Mouse (Mus musculus): Measurements from ENCODE around the gene Nxpe4.

The Nxpe4 gene

DNA sequence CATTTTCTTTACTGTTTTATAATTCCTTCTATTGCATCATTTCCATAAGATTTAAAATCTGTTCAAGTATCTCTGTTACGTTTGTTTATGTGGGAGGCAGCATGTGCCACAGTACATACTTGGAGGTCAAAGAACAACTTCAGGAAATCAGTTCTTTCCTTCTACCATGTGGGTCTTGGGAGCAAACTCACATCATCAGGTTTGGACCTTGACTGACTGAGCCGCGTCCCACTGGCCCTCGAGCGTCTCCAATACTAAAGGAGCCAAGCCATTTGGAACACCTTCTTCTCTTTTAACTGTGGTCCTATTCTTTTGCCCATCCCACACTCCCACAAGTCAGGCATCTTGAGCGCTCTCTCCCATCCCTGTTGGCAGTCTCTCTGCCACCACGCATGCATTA lies 167.8 kb downstream of the Nxpe4 start:
- DNase-seq (ENCODE audit: low spot score), result no peak

DNA sequence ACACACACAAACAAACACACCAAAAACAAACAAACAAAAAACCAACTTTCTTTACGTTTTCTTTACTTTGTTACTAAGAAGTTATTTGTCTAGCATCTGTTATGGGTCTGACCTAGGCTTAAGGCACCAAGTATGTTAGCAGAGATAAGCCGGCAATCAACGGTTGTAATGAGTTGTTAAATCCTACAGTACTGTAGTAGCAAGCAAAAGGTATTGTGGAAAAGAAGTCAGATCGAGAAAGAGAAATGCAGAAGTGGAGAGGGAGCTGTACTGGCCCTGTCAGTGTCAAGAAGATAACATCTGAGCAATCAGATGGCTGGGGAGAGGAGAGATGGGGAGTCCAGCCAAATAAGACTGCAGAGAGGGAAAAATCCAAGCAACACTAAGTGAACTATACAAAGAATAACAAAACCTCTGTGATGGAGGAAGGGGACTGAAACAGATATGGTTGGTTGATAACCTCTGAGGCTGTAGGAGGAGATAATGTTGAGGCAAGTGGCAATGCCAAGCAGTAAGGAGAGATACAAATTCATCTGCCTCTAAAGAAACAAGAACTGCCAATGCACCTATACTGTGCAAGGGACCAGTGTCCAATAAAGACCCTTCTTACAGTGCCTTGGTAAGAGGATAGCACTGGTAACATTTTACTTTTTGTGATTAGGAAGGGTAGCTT lies 177.1 kb downstream of the Nxpe4 start:
- no peak for DNase-seq (ENCODE audit: low spot score)

DNA sequence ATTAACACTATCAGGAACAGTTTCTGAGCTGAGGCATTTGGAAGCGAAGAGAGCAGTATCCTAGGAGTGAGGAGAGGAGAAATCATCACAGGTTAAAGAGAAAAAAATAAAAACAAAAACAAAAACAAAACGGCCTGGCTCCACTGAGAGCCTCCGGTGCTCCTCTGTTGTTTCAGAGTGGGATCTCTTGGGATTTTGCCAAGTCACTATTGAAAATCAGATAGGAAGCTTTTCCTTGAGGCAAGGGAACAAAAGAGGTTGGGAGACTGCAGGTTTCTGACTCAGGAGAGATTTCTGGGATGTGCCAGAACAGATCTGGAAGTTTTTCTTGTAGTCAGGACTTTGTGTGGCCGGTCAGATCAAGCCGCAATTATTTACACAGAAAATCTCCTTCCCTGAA lies 177.7 kb downstream of the Nxpe4 start:
- DNase-seq (ENCODE audit: low spot score), result no peak

DNA sequence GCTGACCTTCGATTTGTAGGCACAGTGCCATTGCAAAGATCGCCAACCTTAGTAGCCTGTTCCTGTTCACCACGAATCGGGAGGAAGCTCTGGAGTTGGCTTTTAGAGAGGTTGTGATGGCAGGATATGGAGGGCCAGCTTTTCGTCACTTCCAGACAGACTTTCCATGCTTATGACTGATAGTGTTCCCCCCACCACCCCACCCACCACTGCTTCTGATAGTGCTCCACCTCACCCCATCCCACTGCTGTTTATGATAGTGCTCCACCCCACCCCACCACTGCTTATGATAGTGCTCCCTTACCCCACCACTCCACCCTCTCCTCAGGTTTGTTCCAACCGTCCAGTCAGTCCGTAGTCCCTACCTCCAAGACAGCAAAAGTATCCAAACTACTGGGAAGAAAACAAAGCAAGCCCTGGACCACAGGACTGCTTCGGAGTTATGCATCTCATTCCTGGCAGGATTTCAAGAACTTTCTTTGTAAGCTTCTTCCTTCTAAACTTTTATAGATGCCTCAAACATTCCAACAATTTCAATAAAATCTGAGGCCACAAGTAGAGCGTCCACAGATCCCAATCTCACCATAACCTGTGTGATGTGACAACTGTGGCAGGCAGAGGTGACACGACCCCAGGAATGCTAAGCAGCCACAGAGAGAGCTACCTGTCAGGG lies 179.0 kb downstream of the Nxpe4 start:
- no peak for DNase-seq (ENCODE audit: low spot score)

DNA sequence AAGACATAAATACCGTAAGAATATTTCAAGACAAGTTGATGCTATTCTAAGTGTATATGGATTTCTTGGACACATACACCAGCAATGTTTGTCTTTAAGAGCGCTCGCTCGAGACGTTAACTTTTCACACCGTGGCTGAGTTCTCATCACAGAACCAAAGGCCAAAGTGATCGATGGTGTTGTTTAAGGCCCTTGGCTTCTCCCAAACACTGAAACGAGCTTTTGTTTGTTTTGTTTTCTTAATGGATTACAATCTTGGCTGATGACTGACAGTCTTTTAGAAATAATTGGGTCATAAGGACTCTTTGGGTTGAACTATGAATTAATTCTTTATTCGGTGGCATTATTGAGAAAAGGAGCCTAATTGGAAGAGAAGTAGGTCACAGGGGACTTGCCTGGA lies 183.6 kb downstream of the Nxpe4 start:
- peak; percentile 25 for DNase-seq (ENCODE audit: low spot score)

DNA sequence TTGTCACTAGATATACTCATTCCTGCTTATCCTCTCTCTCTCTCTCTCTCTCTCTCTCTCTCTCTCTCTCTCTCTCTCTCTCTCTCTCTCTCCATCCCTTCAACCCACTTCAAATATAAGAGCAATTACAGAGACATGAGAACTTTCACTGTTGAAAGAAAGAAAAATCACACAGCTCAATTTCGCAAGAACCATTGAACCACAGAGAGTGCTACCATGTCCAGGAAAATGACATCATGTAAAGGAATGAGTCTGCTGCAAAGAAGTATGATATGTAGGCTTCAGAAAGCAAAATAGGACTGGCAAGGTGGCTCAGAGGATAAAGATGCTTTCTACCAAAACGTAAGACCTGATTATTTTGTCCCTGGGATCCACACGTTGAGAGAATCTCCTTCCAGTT lies 184.0 kb downstream of the Nxpe4 start:
- no peak for DNase-seq (ENCODE audit: low spot score)

DNA sequence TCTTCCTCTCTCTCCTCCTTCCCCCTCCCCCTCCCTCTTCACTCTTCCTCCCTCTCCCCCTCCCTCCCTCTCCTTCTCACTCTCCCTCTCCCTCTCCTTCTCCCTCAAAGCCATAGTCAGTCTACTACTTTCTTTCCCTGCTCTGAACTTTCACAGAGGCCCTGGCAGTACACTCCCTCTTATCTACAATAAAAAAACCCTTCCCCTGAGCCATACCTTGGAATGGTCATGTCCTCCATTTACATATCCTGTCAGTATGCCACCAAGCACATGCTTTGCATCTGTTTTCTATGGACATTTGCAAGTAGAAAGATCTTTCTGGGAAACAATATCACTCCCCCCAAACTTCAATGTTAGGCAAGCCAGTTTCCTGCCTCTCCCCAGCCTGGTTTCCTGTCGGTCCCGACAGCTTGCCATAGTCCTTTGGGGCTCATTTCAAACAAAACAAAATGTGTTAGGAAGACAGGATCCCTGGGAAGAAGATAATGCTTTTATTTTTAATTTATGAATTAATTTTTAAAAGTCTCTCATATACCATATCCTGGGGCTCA lies 191.4 kb downstream of the Nxpe4 start, which contains the start of gene Nxpe2:
Gene Nxpe2, minus strand, starts transcription at position 307 of the 551 bp plus-strand sequence.
- no peak for DNase-seq (ENCODE audit: low spot score)

DNA sequence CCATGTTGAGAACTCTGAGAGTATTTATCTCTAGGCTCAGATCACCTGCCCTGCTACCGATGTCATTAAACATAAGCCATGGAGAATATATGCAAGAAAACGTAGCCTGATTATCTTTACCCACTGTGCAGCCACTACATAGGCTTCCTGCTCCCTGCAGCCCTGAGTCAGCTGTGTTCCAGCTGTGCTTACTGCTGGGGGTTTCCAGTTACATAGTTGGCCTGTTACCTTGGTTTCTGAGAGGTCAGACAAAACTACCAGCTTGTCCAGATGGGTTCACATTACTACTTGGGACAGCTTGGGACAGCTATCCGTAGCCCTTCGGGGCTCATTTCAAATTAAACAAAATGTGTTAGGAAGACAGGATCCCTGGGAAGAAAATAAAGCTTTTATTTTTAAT lies 192.3 kb downstream of the Nxpe4 start:
- DNase-seq (ENCODE audit: low spot score), result no peak

DNA sequence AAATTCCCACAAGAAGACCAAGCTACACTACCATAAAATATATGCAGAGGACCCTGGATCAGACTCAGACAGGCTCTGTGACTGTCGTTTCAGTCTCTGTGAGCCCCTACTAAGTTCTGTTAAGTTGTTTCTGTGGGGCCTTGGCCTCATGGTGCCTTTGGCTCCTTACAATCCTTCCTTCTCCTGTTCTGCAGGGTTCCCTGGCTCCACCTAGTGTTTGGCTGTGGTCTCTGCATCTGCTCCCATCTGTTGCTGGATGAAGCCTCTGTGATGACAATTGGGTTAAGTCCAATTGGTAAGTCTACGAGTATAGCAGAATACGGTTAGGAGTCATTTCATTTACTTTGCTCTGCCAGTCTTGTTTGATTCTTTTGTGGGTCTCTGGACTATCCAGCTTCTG lies 193.0 kb downstream of the Nxpe4 start:
- DNase-seq (ENCODE audit: low spot score), result peak; percentile 80

DNA sequence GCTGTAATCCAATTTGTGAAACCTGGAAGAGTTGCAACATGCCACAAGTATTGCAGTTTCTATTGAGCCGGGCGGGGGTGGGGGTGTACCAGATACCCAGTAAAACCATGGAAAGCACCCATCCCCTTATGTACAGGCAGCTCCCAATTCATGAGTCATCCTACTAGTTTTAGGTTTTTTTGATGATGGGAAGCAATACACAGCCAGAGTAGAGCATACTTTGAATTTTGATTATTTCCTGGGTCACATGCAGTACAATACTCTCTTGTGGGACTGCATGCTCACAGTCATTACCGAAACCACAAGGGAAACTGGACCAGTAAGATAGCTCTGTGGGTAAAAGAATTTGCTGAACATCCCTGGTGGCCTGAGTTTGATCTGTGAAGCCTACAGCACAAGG lies 195.3 kb downstream of the Nxpe4 start:
- DNase-seq (ENCODE audit: low spot score), result no peak

DNA sequence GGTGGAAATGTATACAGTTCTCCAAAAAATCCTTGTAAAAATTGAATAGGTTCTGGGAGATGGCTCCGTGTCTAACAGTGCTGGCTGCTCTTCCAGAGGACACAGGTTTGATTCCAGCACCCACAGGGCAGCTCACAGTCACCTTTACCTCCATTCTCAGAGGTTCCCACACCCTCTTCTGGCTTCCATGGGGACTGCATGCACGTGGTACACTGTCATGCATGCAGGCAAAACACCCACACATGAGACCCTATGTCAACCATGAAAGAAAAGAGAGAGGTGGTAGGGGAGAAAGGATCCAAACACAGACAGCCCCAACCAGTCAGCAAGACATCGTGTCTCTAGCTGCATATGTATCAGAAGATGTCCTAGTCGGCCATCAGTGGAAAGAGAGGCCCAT lies 199.0 kb downstream of the Nxpe4 start:
- DNase-seq (ENCODE audit: low spot score), result no peak

DNA sequence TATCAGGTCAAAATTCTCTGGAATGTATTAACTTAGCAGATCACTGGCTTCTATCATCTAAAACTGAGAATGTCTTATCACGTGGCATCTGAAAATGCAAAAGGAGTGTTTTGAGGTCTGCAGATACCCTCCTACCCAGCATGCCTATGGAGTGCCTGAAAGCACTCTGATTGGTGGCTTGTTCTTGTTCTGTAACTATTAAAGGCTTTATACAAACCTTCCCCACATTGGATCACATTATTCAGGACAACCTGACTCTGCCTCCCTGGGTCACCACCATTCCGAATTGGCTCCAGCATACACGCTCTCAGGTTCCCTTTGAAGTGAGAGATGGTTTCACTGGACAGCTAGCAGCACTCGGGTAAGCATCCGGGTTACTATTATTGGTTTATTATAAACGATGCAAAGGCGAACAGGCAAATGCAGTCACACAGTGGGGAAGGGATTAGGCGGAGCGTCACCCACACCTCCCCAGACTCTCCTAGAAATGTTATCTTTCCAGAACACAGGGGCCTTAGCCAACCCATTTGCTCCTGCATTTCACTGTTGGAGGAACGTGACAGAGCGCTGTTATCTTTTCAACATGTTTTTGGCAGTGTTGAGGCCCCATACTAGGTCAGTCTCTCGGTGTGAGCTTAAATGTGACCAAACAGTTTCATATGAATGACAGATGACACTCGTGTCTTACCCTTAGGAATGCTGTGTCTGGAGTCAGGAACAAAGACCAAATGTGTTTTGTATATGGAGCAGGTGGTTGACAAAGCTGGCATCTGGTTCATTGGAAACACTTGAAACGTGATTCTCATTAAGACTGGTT lies 200.2 kb downstream of the Nxpe4 start:
- no peak for DNase-seq (ENCODE audit: low spot score)

DNA sequence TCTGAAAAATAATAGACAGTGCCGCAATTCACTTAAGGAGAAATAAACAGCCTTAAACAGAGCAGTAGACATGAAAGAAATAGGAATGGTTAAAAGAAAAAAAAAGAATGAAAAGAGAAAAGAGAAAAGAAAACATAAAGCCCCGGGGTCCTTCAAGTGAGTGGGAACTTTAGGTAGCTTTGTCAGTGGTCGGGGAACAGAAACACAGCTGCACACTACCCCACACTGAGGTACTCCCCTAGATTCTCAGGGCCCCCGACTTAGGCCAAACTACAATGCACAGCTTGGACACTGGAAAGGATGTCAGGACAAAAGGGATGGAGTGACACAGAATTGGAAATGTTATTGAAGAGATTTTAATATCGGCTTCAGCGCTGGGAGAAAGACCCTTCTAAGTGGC lies 200.9 kb downstream of the Nxpe4 start:
- no peak for DNase-seq (ENCODE audit: low spot score)

DNA sequence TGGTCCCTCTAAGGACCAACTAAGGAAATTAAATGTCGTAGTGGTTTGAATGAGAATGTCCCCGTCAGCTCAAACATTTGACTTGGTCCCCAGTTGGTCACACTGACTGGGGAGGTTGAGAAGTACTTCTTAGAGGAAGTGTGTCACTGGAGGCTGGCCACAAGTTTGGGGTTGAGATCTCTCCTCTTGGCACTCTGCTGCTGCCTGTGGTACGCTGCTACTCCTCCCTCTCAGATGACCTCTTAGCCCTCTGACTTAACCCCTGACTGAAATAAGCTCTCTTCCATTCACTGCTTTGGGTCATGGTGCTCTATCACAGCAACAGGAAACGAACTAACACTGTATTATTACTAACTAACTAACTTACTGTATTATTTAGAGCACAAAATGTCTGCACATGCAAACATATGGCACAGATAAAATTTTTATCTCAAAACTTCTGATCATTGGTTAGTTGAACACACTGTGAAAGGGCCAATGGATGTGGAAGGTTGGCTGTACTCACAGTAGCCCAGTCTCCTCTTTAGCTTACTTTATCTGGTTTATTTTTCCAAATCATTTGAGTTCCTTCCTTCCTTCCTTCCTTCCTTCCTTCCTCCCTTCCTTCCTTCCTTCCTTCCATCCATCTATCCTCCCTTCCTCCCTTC lies 211.5 kb downstream of the Nxpe4 start:
- DNase-seq (ENCODE audit: low spot score), result no peak

DNA sequence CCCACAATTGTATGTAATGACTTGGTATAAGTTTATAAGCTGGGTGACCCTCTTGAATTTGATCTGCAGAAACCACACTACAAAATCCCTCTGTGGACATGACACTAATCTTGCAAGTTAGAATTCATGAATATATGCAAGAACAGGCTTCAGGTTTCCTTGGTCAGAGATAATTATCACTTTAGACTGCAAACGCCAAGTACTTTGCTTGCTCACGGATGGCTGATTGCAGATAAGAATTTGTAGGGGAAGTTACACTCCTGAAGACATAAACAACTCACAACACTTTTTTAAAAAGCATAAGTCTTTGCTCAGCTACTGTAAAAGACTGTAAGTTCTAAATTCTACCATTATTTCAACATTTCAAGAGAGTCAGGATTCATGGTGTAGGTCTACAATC lies 212.5 kb downstream of the Nxpe4 start:
- no peak for DNase-seq (ENCODE audit: low spot score)

DNA sequence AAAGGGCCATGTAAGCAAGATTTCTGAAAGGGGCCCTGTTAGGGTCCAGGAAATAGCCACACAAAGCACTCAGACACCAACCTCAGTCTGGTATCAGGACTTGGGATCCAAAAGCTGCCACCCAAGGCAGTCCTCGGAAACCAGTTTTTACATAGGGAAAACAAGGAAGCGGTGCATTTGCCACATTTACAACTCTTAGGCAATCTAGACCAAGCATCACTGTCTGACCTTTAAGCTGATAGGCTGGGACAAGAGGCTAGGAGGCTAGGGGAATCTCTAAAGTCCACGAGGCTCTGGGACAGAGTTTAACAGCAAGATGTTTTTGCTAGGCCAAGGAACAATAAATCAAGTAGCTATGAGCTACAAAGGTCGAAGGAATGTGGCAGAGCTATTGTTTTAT lies 226.6 kb downstream of the Nxpe4 start:
- no peak for DNase-seq (ENCODE audit: low spot score)

DNA sequence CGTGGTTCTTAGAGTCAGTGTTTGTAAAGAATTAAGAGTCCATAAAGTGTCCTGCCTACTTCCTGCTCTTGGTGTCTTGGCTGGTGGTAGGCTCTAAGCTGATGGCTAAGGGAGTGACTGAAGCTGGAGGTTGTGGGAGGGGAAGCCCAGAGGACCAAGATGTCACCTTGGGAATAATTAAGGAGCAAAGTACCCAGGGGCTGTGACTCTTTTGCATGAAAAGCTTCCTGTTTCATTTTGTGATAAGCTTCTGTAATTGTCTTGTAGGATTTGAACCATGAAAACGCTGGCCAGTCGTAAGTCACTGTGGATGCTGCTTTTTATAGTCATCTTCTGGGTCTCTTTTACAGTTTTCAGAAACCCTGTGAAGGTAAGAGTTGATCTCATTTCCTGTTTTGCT lies 228.2 kb downstream of the Nxpe4 start:
- DNase-seq (ENCODE audit: low spot score), result no peak

DNA sequence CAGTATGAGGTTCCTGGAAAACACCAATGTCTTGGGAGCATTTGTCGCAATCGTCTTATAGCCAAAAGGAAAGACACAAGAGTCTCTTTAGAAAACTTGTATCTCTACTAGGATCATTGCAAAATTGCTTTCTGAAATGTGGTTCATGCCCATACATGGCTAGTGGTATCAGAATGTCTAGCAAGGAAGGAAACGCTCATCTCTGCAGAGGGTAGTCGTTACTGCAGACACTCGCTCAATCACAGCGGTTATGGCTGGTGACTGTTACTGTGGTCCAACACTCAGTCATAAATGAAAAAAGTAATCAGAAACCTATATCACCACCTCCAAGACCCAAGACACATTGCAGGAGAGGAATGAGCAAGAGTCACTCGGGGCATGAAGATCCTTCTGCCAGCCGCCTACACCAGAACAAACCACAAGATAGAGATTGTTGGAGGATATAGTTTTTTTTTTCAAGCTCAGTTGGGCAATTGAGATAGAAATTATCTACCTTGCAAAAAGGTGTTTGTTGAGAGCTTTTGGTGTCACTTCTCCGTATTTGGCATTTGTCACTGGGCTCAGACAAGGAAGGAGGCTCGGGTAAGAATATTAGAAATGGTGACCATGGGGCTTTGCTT lies 241.9 kb downstream of the Nxpe4 start:
- DNase-seq (ENCODE audit: low spot score), result no peak

DNA sequence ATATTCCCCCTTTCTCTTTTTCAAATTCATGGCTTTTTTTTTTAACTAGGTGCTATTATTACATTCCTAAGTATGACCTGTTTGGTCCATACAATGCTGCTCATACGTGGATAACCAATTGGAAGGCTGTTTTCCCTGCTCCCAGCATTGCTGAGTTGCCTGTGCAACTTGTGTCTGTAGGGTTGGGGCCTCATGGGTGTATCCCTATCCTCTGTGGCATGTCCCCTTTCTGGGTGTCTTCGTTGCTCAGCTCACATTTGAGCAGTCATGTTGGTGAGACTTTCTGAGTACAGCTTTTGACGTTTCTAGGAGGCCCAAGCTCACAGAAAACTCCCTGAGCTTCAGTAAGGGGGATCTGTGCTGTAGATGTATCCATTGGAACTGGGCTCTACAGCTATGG lies 242.9 kb downstream of the Nxpe4 start:
- no peak for DNase-seq (ENCODE audit: low spot score)

DNA sequence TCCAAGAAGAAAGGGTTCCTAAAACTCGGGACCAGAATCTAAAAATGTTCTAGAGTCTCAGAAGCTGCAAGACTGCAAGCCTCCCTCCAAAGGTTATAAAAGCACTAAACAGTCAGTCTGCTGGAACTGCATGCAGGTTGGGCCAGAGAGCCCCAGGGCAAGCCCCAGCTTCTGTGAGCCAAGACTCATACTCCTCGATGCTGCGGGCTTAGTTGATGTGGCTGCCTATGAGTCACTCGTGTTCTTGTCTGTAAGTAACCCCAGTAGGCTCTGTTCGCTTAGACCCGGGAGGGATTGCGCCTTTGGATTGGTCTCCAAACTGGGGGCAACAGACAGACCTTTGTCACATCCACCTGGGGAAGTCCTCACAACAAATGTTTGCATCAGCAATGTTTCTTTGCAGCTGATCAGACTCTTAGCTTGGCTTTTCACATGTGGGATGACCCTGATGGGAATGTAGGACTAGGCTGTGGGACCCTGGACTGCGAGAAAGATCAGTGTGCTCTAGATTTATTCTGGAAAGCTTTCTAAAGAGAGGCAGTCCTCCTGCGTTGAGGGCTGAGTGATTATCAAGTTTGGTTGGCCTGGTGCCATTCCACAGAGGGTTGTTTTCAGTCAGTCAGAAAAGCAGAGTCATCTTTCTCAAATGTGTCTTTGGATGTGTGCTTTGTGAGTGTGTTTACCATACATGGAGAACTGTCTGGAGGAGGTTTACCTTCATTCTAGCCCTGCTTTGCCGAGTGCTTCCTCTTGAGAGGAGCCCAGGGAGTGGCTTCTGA lies 245.9 kb downstream of the Nxpe4 start:
- no peak for DNase-seq (ENCODE audit: low spot score)
